Mouse (Mus musculus): ENCODE data around the gene Prtn3. TPM values are rescaled to one million over a fixed set of nuclear protein-coding genes. Genes with fewer than 3 reads are reported as not detected.

Gene Prtn3
- total and polyA plus RNA-seq, 2 experiments from 2014 or later, result 0.74 TPM; not detected in 1

DNA sequence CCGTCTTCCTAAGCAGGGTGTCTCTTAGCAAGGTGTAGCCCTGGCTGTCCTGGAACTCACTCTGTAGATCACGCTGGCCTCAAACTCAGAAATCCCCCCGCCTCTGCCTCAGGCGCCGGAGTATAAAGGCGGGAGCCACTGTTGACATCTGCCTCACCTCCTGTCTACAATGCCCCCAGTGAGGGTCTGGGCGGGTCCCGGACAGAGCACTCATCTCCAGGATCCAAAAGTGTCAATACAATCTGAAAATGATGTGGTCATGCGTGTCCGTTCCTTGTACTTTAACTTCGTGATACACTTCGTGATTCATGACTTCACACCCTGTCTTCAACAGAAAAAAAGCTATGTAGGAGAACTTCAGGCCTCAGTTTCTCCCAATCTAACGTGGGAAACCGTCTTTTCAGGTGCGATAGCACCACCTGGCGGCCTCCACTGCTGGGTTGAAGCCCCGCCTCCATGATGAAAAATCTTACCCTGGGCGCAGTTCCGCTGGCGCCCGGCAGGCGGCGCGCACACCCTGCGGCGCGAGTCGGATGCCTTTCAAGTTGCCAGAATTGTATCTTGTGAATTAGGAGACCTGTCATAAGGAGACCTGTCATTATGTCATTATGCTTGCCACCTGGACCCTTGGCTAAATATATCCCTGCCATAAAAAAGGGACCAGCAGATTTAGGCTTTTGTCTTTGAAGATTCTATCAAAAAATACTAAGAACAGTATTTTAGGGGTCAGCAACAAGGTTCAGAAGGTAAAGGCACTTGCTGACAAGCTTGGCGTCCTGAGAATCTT is 50.9 kb downstream of the Prtn3 start:
- peak; percentile 84 for DNase-seq (ENCODE audit: low spot score)
- no peaks in the 10 kb centered on the region for H3K36me3 ChIP-seq (replicated peaks; ENCODE audit: control insufficient read depth, insufficient read depth, low read length)
- peaks cover 32% of the 10 kb centered on the region for H3K27me3 ChIP-seq (ENCODE audit: control insufficient read depth, insufficient read depth, low read length)
- 9% methylated on average over 29 of the region's 29 CpGs for WGBS
- peak overlapping the region; percentile 95 for H3K4me2 ChIP-seq (ENCODE audit: low read depth, low read length)
- H3K4me3 ChIP-seq (ENCODE audit: low read depth, low read length), result no peak overlapping the region
- TF ChIP-seq CTCF (IDR thresholded peaks at IDR 0.05; ENCODE audit: low read depth), result peak; percentile 99
- no peak for TF ChIP-seq EP300 (IDR thresholded peaks at IDR 0.05; ENCODE audit: low read depth)
- H3K27ac ChIP-seq (ENCODE audit: low read depth), result no peak overlapping the region
- no peaks in the 10 kb centered on the region for H3K9me3 ChIP-seq (replicated peaks; ENCODE audit: control insufficient read depth, low read length)
- peaks cover 23% of the 10 kb centered on the region; the same call in 1 of the 2 replicates for H3K4me1 ChIP-seq (ENCODE audit: control insufficient read depth, insufficient read depth)
- ATAC-seq (ENCODE audit: insufficient read depth, low read depth), result peak; percentile 8; the same call in 1 of the 2 replicates
- no peak overlapping the region for H3K9ac ChIP-seq (replicated peaks; ENCODE audit: low read depth, low read length)

DNA sequence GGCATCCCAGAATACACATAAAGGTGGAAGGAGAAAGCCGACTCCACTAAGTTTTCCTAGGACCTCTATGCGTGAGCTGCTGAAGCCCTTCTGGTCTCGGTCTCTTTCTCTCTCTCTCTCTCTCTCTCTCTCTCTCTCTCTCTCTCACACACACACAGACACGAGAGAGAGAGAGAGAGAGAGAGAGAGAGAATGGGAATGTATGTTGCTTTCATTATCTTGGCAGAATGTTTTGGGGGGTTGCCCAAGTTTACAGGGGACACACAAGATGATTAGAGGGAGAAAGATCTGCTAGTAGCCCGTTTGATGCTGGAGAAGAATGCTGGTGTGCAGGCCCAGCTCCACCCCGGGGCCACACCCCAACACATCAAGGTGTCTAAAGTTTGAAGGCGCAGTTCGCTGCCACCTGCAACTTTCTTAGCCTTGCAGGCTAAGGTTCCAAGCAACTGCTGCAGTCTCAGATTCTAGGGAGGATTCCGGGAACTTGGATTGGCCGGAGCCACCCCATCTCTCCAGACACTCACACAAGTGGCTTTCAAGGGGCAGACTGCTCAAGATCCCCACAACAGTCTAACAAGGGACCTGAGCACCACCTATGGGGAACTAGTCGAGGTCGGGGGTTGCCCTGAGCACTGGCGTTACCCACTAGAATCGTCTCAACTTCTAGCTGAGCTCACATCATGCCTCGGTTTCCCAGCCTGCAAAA is 51.7 kb downstream of the Prtn3 start:
- Histone ChIP-seq H3K27me3 (ENCODE audit: control insufficient read depth, insufficient read depth, low read length) (peaks cover 24% of the 10 kb centered on the region), H3K36me3 (replicated peaks; ENCODE audit: control insufficient read depth, insufficient read depth, low read length) (0 out of 2 replicates have a peak, but pooled peaks cover 3% of the 10 kb centered on the region), H3K4me2 (ENCODE audit: low read depth, low read length) (peak overlapping the region; percentile 95), H3K9me3 (replicated peaks; ENCODE audit: control insufficient read depth, low read length) (no peaks in the 10 kb centered on the region), H3K27ac (ENCODE audit: low read depth) (no peak overlapping the region), H3K4me1 (ENCODE audit: control insufficient read depth, insufficient read depth) (peaks cover 23% of the 10 kb centered on the region; the same call in 1 of the 2 replicates), H3K9ac (replicated peaks; ENCODE audit: low read depth, low read length) (peak overlapping the region; percentile 86), H3K4me3 (ENCODE audit: low read depth, low read length) (peak overlapping the region; percentile 88)
- TF ChIP-seq EP300 (IDR thresholded peaks at IDR 0.05; ENCODE audit: low read depth), result no peak
- no peak for TF ChIP-seq CTCF (IDR thresholded peaks at IDR 0.05; ENCODE audit: low read depth)
- ATAC-seq (ENCODE audit: insufficient read depth, low read depth) (no peak), DNase-seq (ENCODE audit: low spot score) (no peak)
- 6% methylated on average over 14 of the region's 15 CpGs for WGBS

DNA sequence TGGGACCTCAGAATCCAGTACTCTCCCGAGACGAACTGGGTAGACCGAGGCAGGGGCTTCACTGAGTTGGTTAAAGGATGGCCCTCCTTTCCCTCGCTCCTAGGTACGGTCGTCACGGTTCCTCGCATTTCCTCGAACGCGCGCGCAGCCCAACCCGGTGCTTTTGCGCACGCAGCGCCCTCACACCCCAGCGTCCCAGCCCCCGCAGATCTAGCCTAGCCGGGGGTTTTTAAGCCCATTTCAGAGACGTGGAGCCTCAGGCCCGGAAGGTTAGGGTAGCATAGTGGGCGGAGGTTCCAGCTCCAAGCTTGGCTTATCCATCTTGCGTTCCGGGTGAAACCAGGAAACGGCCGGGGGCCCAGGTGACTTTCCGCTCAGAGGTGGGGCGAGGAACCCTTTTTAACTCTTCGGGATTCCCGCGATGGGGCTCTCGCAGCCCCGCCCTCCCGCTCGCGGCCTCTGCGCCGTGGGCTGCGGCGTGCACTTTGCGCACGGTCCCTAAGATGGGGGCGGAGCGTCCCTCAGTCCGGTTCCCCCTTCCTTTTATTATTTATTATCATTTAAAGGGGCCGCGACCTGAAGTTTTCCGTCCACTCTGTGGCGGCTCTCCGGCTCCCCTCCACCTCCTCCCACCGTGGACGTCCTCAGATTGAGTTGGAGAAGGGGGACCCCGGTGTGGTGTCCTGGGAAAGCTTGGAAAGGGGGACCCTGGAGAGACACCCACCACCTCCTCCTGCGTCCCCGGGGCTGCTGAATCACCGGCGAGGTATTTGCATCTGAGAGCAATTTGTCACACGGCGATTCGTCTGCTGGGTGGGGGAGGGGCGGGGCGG is 52.4 kb downstream of the Prtn3 start, which contains the start of gene Arid3a:
Arid3a (plus strand) TSS at position 553 of the 833 bp plus-strand sequence.
- DNase-seq (ENCODE audit: low spot score) (peak; percentile 89), ATAC-seq (ENCODE audit: insufficient read depth, low read depth) (peak; percentile 77)
- H3K4me3 ChIP-seq (ENCODE audit: low read depth, low read length), result peak within 1 kb of the TSS; percentile 88
- H3K27me3 ChIP-seq (ENCODE audit: control insufficient read depth, insufficient read depth, low read length), result peaks cover 17% of the 10 kb centered on the region
- peaks cover 19% of the 10 kb centered on the region; the same call in 1 of the 2 replicates for H3K4me1 ChIP-seq (ENCODE audit: control insufficient read depth, insufficient read depth)
- WGBS, result under 1% methylated on average over 63 of the region's 63 CpGs
- peak within 1 kb of the TSS; percentile 86 for H3K9ac ChIP-seq (replicated peaks; ENCODE audit: low read depth, low read length)
- peak within 1 kb of the TSS; percentile 95 for H3K4me2 ChIP-seq (ENCODE audit: low read depth, low read length)
- H3K27ac ChIP-seq (ENCODE audit: low read depth), result peak within 1 kb of the TSS; percentile 86
- 0 out of 2 replicates have a peak, but pooled peaks cover 7% of the 10 kb centered on the region for H3K36me3 ChIP-seq (replicated peaks; ENCODE audit: control insufficient read depth, insufficient read depth, low read length)
- TF ChIP-seq CTCF (IDR thresholded peaks at IDR 0.05; ENCODE audit: low read depth) (no peak), EP300 (IDR thresholded peaks at IDR 0.05; ENCODE audit: low read depth) (no peak)
- H3K9me3 ChIP-seq (replicated peaks; ENCODE audit: control insufficient read depth, low read length), result no peaks in the 10 kb centered on the region

GRCm38 (mm10) chr10:79927324-79928029 is 53.2 kb downstream of the Prtn3 start:
- peak overlapping the region; percentile 86 for H3K27ac ChIP-seq (ENCODE audit: low read depth)
- H3K4me3 ChIP-seq (ENCODE audit: low read depth, low read length), result peak overlapping the region; percentile 88
- no peak for TF ChIP-seq CTCF (IDR thresholded peaks at IDR 0.05; ENCODE audit: low read depth)
- TF ChIP-seq EP300 (IDR thresholded peaks at IDR 0.05; ENCODE audit: low read depth), result no peak
- no peak for DNase-seq (ENCODE audit: low spot score)
- peaks cover 19% of the 10 kb centered on the region for H3K4me1 ChIP-seq (ENCODE audit: control insufficient read depth, insufficient read depth)
- peak overlapping the region; percentile 95 for H3K4me2 ChIP-seq (ENCODE audit: low read depth, low read length)
- 0 out of 2 replicates have a peak, but pooled peaks cover 7% of the 10 kb centered on the region for H3K36me3 ChIP-seq (replicated peaks; ENCODE audit: control insufficient read depth, insufficient read depth, low read length)
- no peaks in the 10 kb centered on the region for H3K9me3 ChIP-seq (replicated peaks; ENCODE audit: control insufficient read depth, low read length)
- under 1% methylated on average over 52 of the region's 54 CpGs for WGBS
- peak; percentile 28 for ATAC-seq (ENCODE audit: insufficient read depth, low read depth)
- peaks cover 9% of the 10 kb centered on the region for H3K27me3 ChIP-seq (ENCODE audit: control insufficient read depth, insufficient read depth, low read length)
- peak overlapping the region; percentile 86 for H3K9ac ChIP-seq (replicated peaks; ENCODE audit: low read depth, low read length)
